Mouse (Mus musculus) liver, postnatal 0 days (tissue): Measurements from ENCODE around the gene Olfr811. TPM values are rescaled to one million over a fixed set of nuclear protein-coding genes. Genes with fewer than 3 reads are reported as not detected.

Experiments
- ATAC-seq: fragments of 200-750 bp; cut with Nextera tagmentation; 2 replicates; pipeline ENCODE4 v1.8.0; 2017; ENCODE audit warnings: mild to moderate bottlenecking, moderate library complexity
- DNase-seq: peaks from one replicate; pipeline ENCODE4 v3.0.0-alpha.2; 2016
- H3K27ac ChIP-seq: fragments of 300-500 bp; sonication (generic); 2 replicates; pipeline ENCODE4 v1.5.1; 2014; ENCODE audit warnings: antibody characterized with exemption, moderate library complexity, mild to moderate bottlenecking, low read depth
- H3K27me3 ChIP-seq: fragments of 300-500 bp; sonication (generic); 2 replicates; pipeline ENCODE4 v1.6.1; 2014; ENCODE audit warnings: low read length, control low read depth, mixed read lengths; ENCODE audit not compliant: insufficient read depth
- H3K36me3 ChIP-seq: fragments of 300-500 bp; sonication (generic); replicated peaks from 2 replicates; pipeline ENCODE4 v1.6.1; 2014; ENCODE audit warnings: mild to moderate bottlenecking, control low read depth, low read length, moderate library complexity, mixed read lengths; ENCODE audit not compliant: insufficient read depth
- H3K4me1 ChIP-seq: fragments of 300-500 bp; sonication (generic); 2 replicates; pipeline ENCODE4 v1.6.1; 2014; ENCODE audit warnings: antibody characterized with exemption, mild to moderate bottlenecking, control low read depth; ENCODE audit not compliant: insufficient read depth
- H3K4me2 ChIP-seq: fragments of 300-500 bp; sonication (generic); 2 replicates; pipeline ENCODE4 v1.6.1; 2014; ENCODE audit warnings: low read depth, mild to moderate bottlenecking, low read length, moderate library complexity, mixed read lengths
- H3K4me3 ChIP-seq: fragments of 300-500 bp; sonication (generic); 2 replicates; pipeline ENCODE4 v1.5.1; 2014; ENCODE audit warnings: low read depth, low read length
- H3K9ac ChIP-seq: fragments of 300-500 bp; sonication (generic); replicated peaks from 2 replicates; pipeline ENCODE4 v1.6.1; 2014; ENCODE audit warnings: mild to moderate bottlenecking, moderate library complexity
- H3K9me3 ChIP-seq: fragments of 300-500 bp; sonication (generic); 2 replicates; pipeline ENCODE4 v1.6.1; 2016; ENCODE audit warnings: mild to moderate bottlenecking, control low read depth, low read length, mixed read lengths
- CTCF ChIP-seq: sonication (generic); IDR thresholded peaks from 2 replicates; pipeline ENCODE4 v1.5.1; 2016; ENCODE audit warnings: antibody characterized with exemption, low read depth
- EP300 ChIP-seq: IDR thresholded peaks from 2 replicates; pipeline ENCODE4 v1.6.1; 2016; ENCODE audit warnings: antibody characterized with exemption, low read depth, mild to moderate bottlenecking
- WGBS: fragments of 180-500 bp; shearing (Covaris S2); extraction: QIAGEN DNeasy Blood & Tissue Kit; methylation state at CpG from one replicate; pipeline ENCODE4 v1.1.7; 2014; ENCODE audit not compliant: insufficient replicate concordance; 5-methylcytosine and 5-hydroxymethylcytosine counted together
- polyA plus RNA-seq: library from polyadenylated mRNA; unstranded; fragments of >200 nt; fragmentation: Nextera tagmentation; extraction: Ambion mirVana; gene quantifications from 2 replicates; pipeline ENCODE4 v1.2.1, GENCODE M21; 2015

Gene Olfr811
- not detected in 2 replicates for polyA plus RNA-seq

DNA sequence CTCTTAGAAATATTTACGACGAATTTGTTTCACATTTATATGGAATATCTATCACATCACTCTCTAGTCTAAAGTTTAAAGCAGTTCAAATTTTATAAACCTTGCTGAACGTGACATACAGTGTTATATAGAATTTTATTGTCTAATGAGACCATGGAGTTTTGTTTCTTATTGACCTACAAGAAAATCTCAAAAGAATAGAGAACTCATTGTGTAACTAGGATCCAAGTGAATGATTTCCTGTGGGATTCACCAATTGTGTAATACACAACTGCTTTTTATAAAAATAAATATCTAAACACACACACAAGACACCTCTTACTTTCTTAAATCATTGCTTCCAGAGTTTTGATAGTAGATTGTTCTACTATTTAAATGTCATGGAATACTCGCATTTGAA, at the start of gene Olfr811:
Gene Olfr811, minus strand, starts transcription at position 101 of the 400 bp plus-strand sequence.
- ATAC-seq: no peak
- no peak within 1 kb of the TSS for H3K9ac ChIP-seq
- TF ChIP-seq EP300 (no peak), CTCF (no peak)
- no peak within 1 kb of the TSS for H3K4me2 ChIP-seq
- H3K9me3 ChIP-seq: no peaks in the 10 kb centered on the region
- H3K4me3 ChIP-seq: no peak within 1 kb of the TSS
- H3K4me1 ChIP-seq: no peaks in the 10 kb centered on the region
- WGBS: 62% methylated on average over 4 of the region's 4 CpGs
- no peaks in the 10 kb centered on the region for H3K27me3 ChIP-seq
- no peak within 1 kb of the TSS for H3K27ac ChIP-seq
- no peak for DNase-seq
- no peaks in the 10 kb centered on the region for H3K36me3 ChIP-seq

DNA sequence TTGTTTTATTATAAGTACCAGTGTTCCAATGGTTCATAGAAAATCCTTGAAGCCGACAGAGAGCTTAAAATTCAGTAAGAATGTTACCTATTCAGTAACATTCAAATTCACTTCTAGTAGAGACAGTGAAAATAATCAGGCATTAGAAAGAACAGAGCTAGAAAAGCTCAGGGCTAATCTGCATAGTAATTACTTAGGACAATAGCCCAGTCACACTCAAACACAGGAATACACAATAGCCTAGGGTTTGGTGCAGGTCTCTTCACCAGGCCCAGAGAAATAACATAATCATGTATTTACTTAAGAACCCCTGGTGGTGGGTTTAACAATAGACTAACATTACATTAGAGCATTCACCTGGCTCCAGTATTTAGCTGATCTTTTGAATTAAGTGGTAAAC, 43.1 kb upstream of the Olfr811 start:
- H3K27ac ChIP-seq: no peak overlapping the region
- no peaks in the 10 kb centered on the region for H3K36me3 ChIP-seq
- H3K9me3 ChIP-seq: no peaks in the 10 kb centered on the region
- H3K4me1 ChIP-seq: no peaks in the 10 kb centered on the region
- no peak for TF ChIP-seq CTCF
- no peak for TF ChIP-seq EP300
- no peaks in the 10 kb centered on the region for H3K27me3 ChIP-seq
- WGBS: 72% methylated on average over 1 of the region's 1 CpGs
- no peak overlapping the region for H3K9ac ChIP-seq
- DNase-seq: no peak
- no peak for ATAC-seq
- no peak overlapping the region for H3K4me3 ChIP-seq
- H3K4me2 ChIP-seq: no peak overlapping the region

DNA sequence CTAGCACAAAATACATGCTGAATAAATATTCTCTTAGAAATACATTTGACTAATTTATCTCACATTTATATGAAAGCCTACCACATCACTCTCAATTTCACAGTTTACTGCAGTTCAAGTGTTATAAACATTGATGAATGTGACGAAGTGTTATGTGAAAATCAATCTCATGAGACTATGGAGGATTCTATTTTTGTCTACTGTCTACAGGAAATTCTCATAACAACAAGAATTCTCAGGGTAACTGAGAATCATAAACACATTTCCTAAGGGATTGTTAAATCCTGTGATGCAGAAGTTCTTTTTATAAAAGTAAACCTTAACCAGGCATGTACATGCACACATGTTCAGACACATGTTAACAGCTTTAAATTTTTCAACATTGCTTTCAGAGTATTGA, 41.8 kb upstream of the Olfr811 start, which contains the start of gene Olfr812:
Gene Olfr812, minus strand, starts transcription at position 101 of the 400 bp plus-strand sequence.
- Histone ChIP-seq H3K9ac (no peak within 1 kb of the TSS), H3K27ac (no peak within 1 kb of the TSS), H3K4me1 (no peaks in the 10 kb centered on the region), H3K27me3 (no peaks in the 10 kb centered on the region), H3K9me3 (no peaks in the 10 kb centered on the region), H3K36me3 (no peaks in the 10 kb centered on the region), H3K4me3 (no peak within 1 kb of the TSS), H3K4me2 (no peak within 1 kb of the TSS)
- TF ChIP-seq CTCF (no peak), EP300 (no peak)
- no peak for DNase-seq
- 48% methylated on average over 1 of the region's 1 CpGs for WGBS
- ATAC-seq: no peak

- ATAC-seq (no peak), DNase-seq (no peak)
- Histone ChIP-seq H3K9ac (no peak within 1 kb of the TSS), H3K4me3 (no peak within 1 kb of the TSS), H3K36me3 (no peaks in the 10 kb centered on the region), H3K9me3 (no peaks in the 10 kb centered on the region), H3K27ac (no peak within 1 kb of the TSS), H3K27me3 (no peaks in the 10 kb centered on the region), H3K4me2 (no peak within 1 kb of the TSS), H3K4me1 (no peaks in the 10 kb centered on the region)
- TF ChIP-seq EP300: no peak
- TF ChIP-seq CTCF: no peak
Measured at GRCm38 (mm10) chr10:129794817-129795216, 9.4 kb downstream of the Olfr811 start, which contains the start of gene Olfr810. Gene Olfr810 (minus strand): TSS chr10:129794917.

- H3K9me3 ChIP-seq: no peaks in the 10 kb centered on the region
- H3K4me2 ChIP-seq: no peak overlapping the region
- no peak overlapping the region for H3K4me3 ChIP-seq
- DNase-seq (no peak), ATAC-seq (no peak)
- no peak overlapping the region for H3K27ac ChIP-seq
- no peak overlapping the region for H3K9ac ChIP-seq
- TF ChIP-seq EP300 (no peak), CTCF (no peak)
- no peaks in the 10 kb centered on the region for H3K4me1 ChIP-seq
- H3K36me3 ChIP-seq: no peaks in the 10 kb centered on the region
- H3K27me3 ChIP-seq: no peaks in the 10 kb centered on the region
Measured at GRCm38 (mm10) chr10:129778123-129778522, 26.1 kb downstream of the Olfr811 start.

- H3K27ac ChIP-seq: no peak within 1 kb of the TSS
- no peaks in the 10 kb centered on the region for H3K36me3 ChIP-seq
- no peak within 1 kb of the TSS for H3K4me2 ChIP-seq
- H3K9me3 ChIP-seq: no peaks in the 10 kb centered on the region
- H3K27me3 ChIP-seq: no peaks in the 10 kb centered on the region
- no peak for ATAC-seq
- H3K4me3 ChIP-seq: no peak within 1 kb of the TSS
- no peak within 1 kb of the TSS for H3K9ac ChIP-seq
- DNase-seq: no peak
- TF ChIP-seq CTCF: no peak
- no peak for TF ChIP-seq EP300
- no peaks in the 10 kb centered on the region for H3K4me1 ChIP-seq
Measured at GRCm38 (mm10) chr10:129774338-129774737, 29.9 kb downstream of the Olfr811 start, which contains the start of gene Olfr809. Gene Olfr809 (plus strand): TSS chr10:129774638.

DNA sequence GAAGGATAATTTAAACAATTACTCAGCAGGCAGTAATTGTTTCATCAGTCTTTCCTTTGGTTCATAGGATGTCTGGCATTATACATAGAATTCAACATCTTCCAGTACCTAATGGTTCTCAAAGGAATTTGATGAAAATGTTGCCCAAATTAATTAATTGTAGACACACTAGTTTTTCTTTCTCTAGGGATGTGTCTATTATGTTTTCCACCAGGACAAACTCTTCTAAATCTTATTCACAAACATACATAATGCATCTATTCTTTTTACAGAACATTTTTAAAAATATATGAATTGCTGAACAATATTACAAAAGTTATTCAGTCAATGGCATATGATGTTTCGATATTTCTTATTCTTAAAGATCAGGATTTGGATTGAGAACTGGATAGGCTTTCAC, 39.0 kb downstream of the Olfr811 start, which contains the start of gene Olfr808:
Gene Olfr808, plus strand, starts transcription at position 301 of the 400 bp plus-strand sequence.
- no peak within 1 kb of the TSS for H3K27ac ChIP-seq
- WGBS: 76% methylated on average over 1 of the region's 1 CpGs
- DNase-seq: no peak
- no peaks in the 10 kb centered on the region for H3K27me3 ChIP-seq
- no peaks in the 10 kb centered on the region for H3K9me3 ChIP-seq
- TF ChIP-seq CTCF (no peak), EP300 (no peak)
- no peak for ATAC-seq
- H3K4me1 ChIP-seq: no peaks in the 10 kb centered on the region
- H3K4me3 ChIP-seq: no peak within 1 kb of the TSS
- H3K36me3 ChIP-seq: no peaks in the 10 kb centered on the region
- H3K4me2 ChIP-seq: no peak within 1 kb of the TSS
- no peak within 1 kb of the TSS for H3K9ac ChIP-seq
